Mouse (Mus musculus): ENCODE measurements around the gene Rcsd1. TPM values are rescaled to one million over a fixed set of nuclear protein-coding genes. Genes with fewer than 3 reads are reported as not detected.

The Rcsd1 gene
- polyA plus RNA-seq, 1 experiment from 2014 or later = 4.7 TPM

Small RNA genes lying within 50 kb of the gene (microRNA-seq; reads per million reads assigned to microRNA genes)
- not detected for gene Gm44458

Other genes starting within 250 kb of the Rcsd1 start
- gene Dcaf6, start 249.3 kb downstream of the Rcsd1 start, polyA plus RNA-seq (2014; fragmentation: Nextera tagmentation; extraction: Ambion mirVana) = 14.9 and 18.5 TPM in 2 replicates
- 208 and 224 TPM in 2 replicates for gene Mpc2, start 249.1 kb downstream of the Rcsd1 start, polyA plus RNA-seq (2014; fragmentation: Nextera tagmentation; extraction: Ambion mirVana)
- gene Adcy10, start 224.6 kb downstream of the Rcsd1 start, polyA plus RNA-seq (2014; fragmentation: Nextera tagmentation; extraction: Ambion mirVana) = 0.13 and 0.57 TPM in 2 replicates
- 138 and 159 TPM in 2 replicates for gene Mpzl1, start 75.2 kb downstream of the Rcsd1 start, polyA plus RNA-seq (2014; fragmentation: Nextera tagmentation; extraction: Ambion mirVana)
- 24.7 and 31.8 TPM in 2 replicates for gene Creg1, start 54.0 kb upstream of the Rcsd1 start, polyA plus RNA-seq (2014; fragmentation: Nextera tagmentation; extraction: Ambion mirVana)
- 1.5 and 2.1 TPM in 2 replicates for gene Cd247, start 78.9 kb upstream of the Rcsd1 start, polyA plus RNA-seq (2014; fragmentation: Nextera tagmentation; extraction: Ambion mirVana)